Mouse (Mus musculus) olfactory bulb, adult 2 months (tissue): ENCODE measurements at regions not wholly inside any gene's neighbourhood (a gene's known extent, or its start where the extent isn't known, plus 50 kb on each side); places are given as distances from the start of the nearest gene placed in this dataset.
A peak's percentile ranks its signal among the peaks of the same experiment; 100 is the strongest.

Experiments used
- CTCF ChIP-seq: fragments of 200-500 bp; IDR thresholded peaks from 2 replicates; pipeline ENCODE4 v1.5.1; 2012; ENCODE audit warnings: low read depth, mild to moderate bottlenecking, low read length, moderate library complexity; ENCODE audit not compliant: insufficient read depth
- POLR2A ChIP-seq: fragments of 200-500 bp; IDR thresholded peaks from 2 replicates; pipeline ENCODE4 v1.6.1; 2012; ENCODE audit warnings: mild to moderate bottlenecking, low read depth, low read length, moderate library complexity; ENCODE audit not compliant: insufficient read depth

DNA sequence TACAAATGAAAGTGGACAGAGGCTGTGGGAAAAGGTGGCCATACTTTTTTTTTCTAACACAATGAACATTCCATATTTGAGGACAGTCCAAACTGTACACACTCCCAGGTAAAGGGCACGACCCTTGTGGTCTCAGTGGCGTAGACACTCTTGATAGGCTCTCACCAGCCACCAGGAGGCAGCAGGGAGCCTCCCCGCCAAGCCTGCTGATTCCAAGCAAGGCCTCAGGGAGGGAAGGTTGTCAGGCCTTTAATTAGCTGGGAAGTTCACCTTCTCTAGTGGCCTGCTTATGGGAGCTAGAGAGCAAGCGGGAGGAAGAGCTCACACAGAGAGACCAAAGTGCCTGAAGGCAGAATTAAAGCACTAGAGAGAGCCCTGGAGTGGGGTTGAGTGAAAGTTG, 403.7 kb downstream of the Zfp536 start:
- 0 out of 2 replicates have a peak, but pooled peaks have one; percentile 22 for TF ChIP-seq CTCF
- no peak for TF ChIP-seq POLR2A
